Comparison of ENCODE assay signal across 8 mouse cellular contexts in the genomic region with DNA sequence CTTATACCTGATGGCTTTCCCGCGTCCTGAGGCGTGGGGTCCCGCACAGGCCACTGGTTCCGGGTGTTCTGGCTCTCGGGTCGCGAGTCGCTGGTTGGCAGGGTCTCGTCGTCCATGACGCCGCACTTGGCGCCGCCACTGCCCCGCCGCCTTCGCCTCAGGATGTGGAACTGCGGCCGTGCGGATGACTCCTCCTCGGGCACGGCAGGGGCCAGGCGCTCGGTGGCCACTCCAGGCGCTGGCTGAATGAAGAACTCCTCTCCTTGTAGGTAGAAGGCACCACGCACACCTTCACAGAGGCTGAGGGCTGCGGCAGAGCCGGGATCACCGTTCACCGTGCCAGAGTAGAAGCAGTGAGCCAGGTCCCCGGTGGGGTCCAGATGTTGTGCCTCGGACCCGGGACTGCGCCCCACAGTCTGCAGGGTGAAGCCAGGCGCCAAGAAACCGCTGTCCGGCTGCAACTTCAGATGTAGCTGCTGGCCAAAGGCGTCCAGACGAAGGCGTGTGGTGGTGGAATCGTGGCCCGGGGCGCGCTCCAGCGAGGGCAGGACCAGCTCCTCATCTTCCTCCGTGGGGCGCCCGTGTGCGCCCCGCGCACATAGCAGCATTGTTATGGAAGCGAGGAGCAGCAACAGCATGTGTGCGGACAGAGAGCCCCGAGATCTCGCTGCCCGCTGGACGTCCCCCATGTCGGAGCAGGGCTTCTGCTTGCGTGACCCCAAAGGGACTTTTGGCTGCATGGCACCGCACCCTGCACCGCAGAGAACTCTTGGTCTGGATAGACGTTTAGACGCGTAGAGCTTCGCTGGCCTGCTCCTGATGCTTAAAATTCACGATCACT. TPM values are rescaled to one million over a fixed set of nuclear protein-coding genes. Genes with fewer than 3 reads are reported as not detected.
A peak's percentile ranks its signal among the peaks of the same experiment; 100 is the strongest.
DNase-seq lines count a peak whose midpoint lies in the region; ATAC-seq and TF ChIP-seq lines count a peak whose summit lies in the region.

No protein-coding gene starts in this region.

- intact Hi-C loops in heart, postnatal 25 days (cut with DNase I): loop anchor here (5.0 to 10.0 kb wide), 5 partner anchors 627 to 1593 kb away; partner anchors contain the start of gene App

- peaks cover 25% of the 10 kb centered on the region for H3K27me3 ChIP-seq in E14TG2a.4 (ENCODE audit: insufficient read depth, low read length)
- no peaks in the 10 kb centered on the region for H3K27me3 ChIP-seq in forebrain, embryonic 11.5 days (ENCODE audit: control insufficient read depth, insufficient read depth, low read length)

- peak; percentile 67 for DNase-seq in adrenal gland, postnatal 14 days
- DNase-seq in forebrain, embryonic 11.5 days (ENCODE audit: low spot score): peak; percentile 80
- peak; percentile 53 for DNase-seq in heart, postnatal 25 days (ENCODE audit: low spot score)
- DNase-seq in layer of hippocampus, adult 9-11 months: peak; percentile 28
- DNase-seq in lung, postnatal 4 days: peak; percentile 63 to 71
- peak; percentile 62 for DNase-seq in skeletal muscle tissue, adult 2 months (ENCODE audit: low read depth, low spot score)
- no peak for DNase-seq in thymus, postnatal 14 days

- under 1% methylated on average over 65 of the region's 67 CpGs for WGBS in forebrain, embryonic 11.5 days

- peak overlapping the region; percentile 66 for H3K9ac ChIP-seq in forebrain, embryonic 11.5 days (ENCODE audit: low read length)

- H3K9me3 ChIP-seq in E14TG2a.4 (ENCODE audit: low read length): peaks cover 44% of the 10 kb centered on the region
- no peaks in the 10 kb centered on the region for H3K9me3 ChIP-seq in forebrain, embryonic 11.5 days (ENCODE audit: control insufficient read depth, low read length)

- peaks cover 13% of the 10 kb centered on the region for H3K36me3 ChIP-seq in E14TG2a.4 (ENCODE audit: insufficient read depth, low read length)
- no peaks in the 10 kb centered on the region; the same call in 1 of the 2 replicates for H3K36me3 ChIP-seq in forebrain, embryonic 11.5 days (ENCODE audit: control insufficient read depth, insufficient read depth, low read length)

- H3K4me1 ChIP-seq in E14TG2a.4 (replicated peaks; ENCODE audit: low read depth, low read length): peaks cover 15% of the 10 kb centered on the region; the same call in 1 of the 2 replicates
- peaks cover 5% of the 10 kb centered on the region; the same call in 1 of the 2 replicates for H3K4me1 ChIP-seq in forebrain, embryonic 11.5 days (replicated peaks; ENCODE audit: control insufficient read depth, insufficient read depth, low read length)

- peak overlapping the region; percentile 93 for H3K4me2 ChIP-seq in forebrain, embryonic 11.5 days (ENCODE audit: low read depth, low read length, severe bottlenecking)

- peak; percentile 8 for ATAC-seq in forebrain, embryonic 11.5 days (replicated peaks; ENCODE audit: low FRiP score)

- H3K27ac ChIP-seq in forebrain, embryonic 11.5 days (ENCODE audit: low read depth, low read length): peak overlapping the region; percentile 80

- peak overlapping the region; percentile 77 for H3K4me3 ChIP-seq in E14TG2a.4 (replicated peaks; ENCODE audit: low read length)
- peak overlapping the region; percentile 58 for H3K4me3 ChIP-seq in forebrain, embryonic 11.5 days (ENCODE audit: low read depth, low read length)

- TF ChIP-seq CTCF in E14TG2a.4 (conservative IDR thresholded peaks at IDR 0.05; ENCODE audit: low read length): no peak

RNA-seq across cellular contexts. Expression of gene Adamts1, which starts 0.7 kb away (rescaled TPM):
- 34.2 and 42.8 TPM in 2 replicates for total RNA-seq in adrenal gland, postnatal 14 days (2021)
- polyA plus RNA-seq in forebrain, embryonic 11.5 days (2014; fragmentation: Nextera tagmentation; extraction: Ambion mirVana): 11.9 and 13.2 TPM in 2 replicates
- 10 to 100 TPM; 26.9 to 28.0 TPM for total RNA-seq in heart, postnatal 25 days (2021)
